Mouse (Mus musculus) intestine, postnatal 0 days (tissue): ENCODE measurements around the gene Gsdma. TPM values are rescaled to one million over a fixed set of nuclear protein-coding genes. Genes with fewer than 3 reads are reported as not detected.
"Not testable (repeated sequence)": the region's sequence is repeated elsewhere in the genome, so short reads cannot be mapped to it uniquely, and the experiment has no call there.

ENCODE experiments used
- ATAC-seq: fragments of 200-750 bp; cut with Nextera tagmentation; 2 replicates; pipeline ENCODE4 v1.8.0; 2017; ENCODE audit warnings: mild to moderate bottlenecking, moderate TSS enrichment, moderate library complexity
- H3K27ac ChIP-seq: fragments of 300-500 bp; sonication (generic); 2 replicates; pipeline ENCODE4 v1.5.1; 2014; ENCODE audit warnings: mild to moderate bottlenecking, low read depth, low read length, moderate library complexity
- H3K27me3 ChIP-seq: fragments of 300-500 bp; sonication (generic); replicated peaks from 2 replicates; pipeline ENCODE4 v1.6.1; 2014; ENCODE audit warnings: low read length, mixed read lengths; ENCODE audit not compliant: control insufficient read depth, insufficient read depth
- H3K36me3 ChIP-seq: fragments of 300-500 bp; sonication (generic); 2 replicates; pipeline ENCODE4 v1.6.1; 2014; ENCODE audit warnings: mild to moderate bottlenecking, moderate library complexity; ENCODE audit not compliant: control insufficient read depth, insufficient read depth
- H3K4me1 ChIP-seq: fragments of 300-500 bp; sonication (generic); replicated peaks from 2 replicates; pipeline ENCODE4 v1.6.1; 2014; ENCODE audit warnings: antibody characterized with exemption, low read length, mixed read lengths; ENCODE audit not compliant: control insufficient read depth, insufficient read depth
- H3K4me2 ChIP-seq: fragments of 300-500 bp; sonication (generic); replicated peaks from 2 replicates; pipeline ENCODE4 v1.6.1; 2014; ENCODE audit warnings: low read depth, mild to moderate bottlenecking, moderate library complexity
- H3K4me3 ChIP-seq: fragments of 300-500 bp; sonication (generic); 2 replicates; pipeline ENCODE4 v1.5.1; 2014; ENCODE audit warnings: low read depth, low read length
- H3K9ac ChIP-seq: fragments of 300-500 bp; sonication (generic); 2 replicates; pipeline ENCODE4 v1.6.1; 2014; ENCODE audit warnings: mild to moderate bottlenecking, low read depth, low read length
- H3K9me3 ChIP-seq: fragments of 300-500 bp; sonication (generic); 2 replicates; pipeline ENCODE4 v1.6.1; 2016; ENCODE audit warnings: mixed run types; ENCODE audit not compliant: control insufficient read depth
- CTCF ChIP-seq: sonication (generic); IDR thresholded peaks from 2 replicates; pipeline ENCODE4 v1.5.1; 2016; ENCODE audit warnings: low read depth, mild to moderate bottlenecking, control low read depth, antibody characterized with exemption, moderate library complexity
- WGBS: fragments of 180-500 bp; shearing (Covaris S2); extraction: QIAGEN DNeasy Blood & Tissue Kit; methylation state at CpG from one replicate; pipeline ENCODE4 v1.1.7; 2014; 5-methylcytosine and 5-hydroxymethylcytosine counted together
- polyA plus RNA-seq: library from polyadenylated mRNA; unstranded; fragments of >200 nt; fragmentation: Nextera tagmentation; extraction: Ambion mirVana; gene quantifications from 2 replicates; pipeline ENCODE4 v1.2.1, GENCODE M21; 2015

Gene Gsdma
- polyA plus RNA-seq, 1 experiment from 2014 or later = 0.38 TPM

GRCm38 (mm10) chr11:98655076-98655475 is 9.1 kb upstream of the Gsdma start:
- H3K27ac ChIP-seq, H3K9me3 ChIP-seq, H3K36me3 ChIP-seq, H3K4me2 ChIP-seq, H3K4me3 ChIP-seq, H3K9ac ChIP-seq, H3K4me1 ChIP-seq, H3K27me3 ChIP-seq: not testable (repeated sequence)
- 8% methylated on average over 7 of the region's 7 CpGs for WGBS
- peak; percentile 73; the same call in 1 of the 2 replicates for ATAC-seq
- peak; percentile 83 for TF ChIP-seq CTCF

- TF ChIP-seq CTCF = peak; percentile 86
- no peak for ATAC-seq
- 14% methylated on average over 6 of the region's 6 CpGs for WGBS
- Histone ChIP-seq H3K4me1 (no peaks in the 10 kb centered on the region), H3K36me3 (no peaks in the 10 kb centered on the region), H3K9ac (no peak overlapping the region), H3K27me3 (no peaks in the 10 kb centered on the region), H3K4me2 (no peak overlapping the region), H3K9me3 (no peaks in the 10 kb centered on the region), H3K4me3 (no peak overlapping the region), H3K27ac (no peak overlapping the region)
Observed at GRCm38 (mm10) chr11:98660517-98660916, 3.6 kb upstream of the Gsdma start.

DNA sequence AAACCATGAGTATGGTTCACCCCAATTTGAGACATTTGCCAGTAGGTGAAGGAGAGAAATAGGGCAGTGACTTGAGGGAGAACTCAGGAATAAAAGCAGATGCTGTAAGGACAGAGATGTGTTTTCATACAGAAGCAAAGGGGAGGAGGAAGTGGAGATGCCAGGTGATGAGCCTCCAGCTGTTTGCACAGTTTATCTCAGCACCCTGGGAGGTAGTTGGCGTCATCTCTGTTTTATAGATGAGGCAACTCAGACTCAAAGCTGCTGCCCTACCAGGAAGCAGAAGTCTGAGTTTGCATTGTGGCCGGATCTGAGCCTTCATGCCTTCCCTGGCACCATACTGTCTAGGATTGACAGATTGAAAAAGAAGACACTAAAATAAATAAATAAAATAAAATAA is 4.8 kb downstream of the Gsdma start:
- no peaks in the 10 kb centered on the region for H3K4me1 ChIP-seq
- TF ChIP-seq CTCF = no peak
- no peak overlapping the region for H3K27ac ChIP-seq
- no peak overlapping the region for H3K4me3 ChIP-seq
- no peaks in the 10 kb centered on the region for H3K9me3 ChIP-seq
- H3K36me3 ChIP-seq = no peaks in the 10 kb centered on the region
- WGBS = 19% methylated on average over 2 of the region's 2 CpGs
- H3K9ac ChIP-seq = no peak overlapping the region
- 0 out of 2 replicates have a peak, but pooled peaks cover 3% of the 10 kb centered on the region for H3K27me3 ChIP-seq
- no peak; the same call in 1 of the 2 replicates for ATAC-seq
- H3K4me2 ChIP-seq = no peak overlapping the region

GRCm38 (mm10) chr11:98671284-98671815 is 7.2 kb downstream of the Gsdma start:
- H3K36me3 ChIP-seq = no peaks in the 10 kb centered on the region
- no peak overlapping the region for H3K9ac ChIP-seq
- no peak for ATAC-seq
- no peak overlapping the region for H3K27ac ChIP-seq
- H3K27me3 ChIP-seq = 0 out of 2 replicates have a peak, but pooled peaks cover 3% of the 10 kb centered on the region
- TF ChIP-seq CTCF = no peak
- no peak overlapping the region for H3K4me2 ChIP-seq
- no peaks in the 10 kb centered on the region for H3K4me1 ChIP-seq
- WGBS = 67% methylated on average over 3 of the region's 3 CpGs
- no peaks in the 10 kb centered on the region for H3K9me3 ChIP-seq
- H3K4me3 ChIP-seq = no peak overlapping the region

DNA sequence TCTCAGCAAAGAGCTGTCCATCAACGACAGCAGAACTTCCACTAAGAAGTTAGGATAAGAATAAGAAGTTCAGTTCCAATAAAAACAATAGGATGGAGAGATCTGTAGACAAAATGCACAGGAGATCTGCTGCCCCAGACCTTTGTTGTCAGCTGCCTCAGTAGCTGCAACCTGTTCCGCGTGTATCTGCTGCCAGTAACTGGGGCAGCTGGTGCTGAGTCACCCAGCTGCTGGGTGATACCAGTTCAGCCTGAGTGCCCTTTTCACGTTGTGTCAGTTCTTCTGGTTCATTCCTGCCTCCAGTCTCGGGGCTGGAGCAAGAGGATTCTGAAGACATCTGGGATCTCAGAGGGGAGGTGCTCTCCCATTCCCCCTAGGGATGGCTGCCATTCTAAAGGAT is 7.7 kb downstream of the Gsdma start:
- WGBS = 49% methylated on average over 5 of the region's 5 CpGs
- no peaks in the 10 kb centered on the region for H3K4me1 ChIP-seq

GRCm38 (mm10) chr11:98672482-98672881 is 8.3 kb downstream of the Gsdma start:
- no peaks in the 10 kb centered on the region for H3K9me3 ChIP-seq
- no peak for TF ChIP-seq CTCF
- no peak overlapping the region for H3K9ac ChIP-seq
- no peak overlapping the region for H3K4me2 ChIP-seq
- no peak overlapping the region for H3K27ac ChIP-seq
- no peak for ATAC-seq
- H3K4me1 ChIP-seq = no peaks in the 10 kb centered on the region
- H3K4me3 ChIP-seq = no peak overlapping the region
- no peaks in the 10 kb centered on the region for H3K36me3 ChIP-seq
- 0 out of 2 replicates have a peak, but pooled peaks cover 1% of the 10 kb centered on the region for H3K27me3 ChIP-seq
- 69% methylated on average over 5 of the region's 5 CpGs for WGBS

More for the DNA sequence above, 7.7 kb downstream of the Gsdma start:
- H3K9ac ChIP-seq = no peak overlapping the region
- no peak for ATAC-seq
- TF ChIP-seq CTCF = no peak
- 0 out of 2 replicates have a peak, but pooled peaks cover 3% of the 10 kb centered on the region for H3K27me3 ChIP-seq
- no peaks in the 10 kb centered on the region for H3K36me3 ChIP-seq
- no peak overlapping the region for H3K4me2 ChIP-seq
- H3K4me3 ChIP-seq = no peak overlapping the region
- no peaks in the 10 kb centered on the region for H3K9me3 ChIP-seq
- H3K27ac ChIP-seq = no peak overlapping the region
